Mouse (Mus musculus) MEL (cell line): ENCODE measurements around the gene P2rx3.

ENCODE experiments used
- CTCF ChIP-seq, 3 experiments: IDR thresholded peaks in 2 of 3; conservative IDR thresholded peaks in 1 of 3; 2 replicates each; pipeline ENCODE4 v1.5.1; 2011 to 2012; ENCODE audit warnings: low read length in 3 of 3, low read depth in 2 of 3, mild to moderate bottlenecking in 2 of 3, improper control_type of control experiment in 1 of 3, inconsistent platforms in 1 of 3, mixed read lengths in 1 of 3, moderate library complexity in 1 of 3; ENCODE audit not compliant: control insufficient read depth in 1 of 3, insufficient read depth in 1 of 3, poor library complexity in 1 of 3, severe bottlenecking in 1 of 3
- JUND ChIP-seq: IDR thresholded peaks from 2 replicates; pipeline ENCODE4 v1.6.1; 2011; ENCODE audit warnings: low read depth, mild to moderate bottlenecking, improper control_type of control experiment, low read length
- TBP ChIP-seq: IDR thresholded peaks from 2 replicates; pipeline ENCODE4 v1.8.0; 2011; ENCODE audit warnings: low read depth, low read length, improper control_type of control experiment
- ZMIZ1 ChIP-seq: IDR thresholded peaks from 2 replicates; pipeline ENCODE4 v1.6.1; 2012; ENCODE audit warnings: low read depth, mild to moderate bottlenecking, inconsistent platforms, low read length, improper control_type of control experiment, moderate library complexity

- peak; percentile 46 to 51 (median 48) for TF ChIP-seq CTCF (IDR thresholded peaks at IDR 0.05 in 2 of 3, conservative IDR thresholded peaks at IDR 0.05 in 1 of 3; ENCODE audit: control insufficient read depth in 1 of 3, insufficient read depth in 1 of 3, low read depth in 2 of 3, low read length in 3 of 3, poor library complexity in 1 of 3, severe bottlenecking in 1 of 3)
- no peak for TF ChIP-seq TBP
- no peak for TF ChIP-seq ZMIZ1
- no peak for TF ChIP-seq JUND
These were observed 15.2 kb downstream of the P2rx3 start for GRCm38 (mm10) chr2:85022043-85022442.
